Mouse (Mus musculus) liver, postnatal 0 days (tissue): ENCODE data around the gene Ackr3.

ENCODE experiments used
- CTCF ChIP-seq: sonication (generic); IDR thresholded peaks from 2 replicates; pipeline ENCODE4 v1.5.1; 2016; ENCODE audit warnings: antibody characterized with exemption, low read depth
- EP300 ChIP-seq: IDR thresholded peaks from 2 replicates; pipeline ENCODE4 v1.6.1; 2016; ENCODE audit warnings: antibody characterized with exemption, low read depth, mild to moderate bottlenecking

- no peak for TF ChIP-seq CTCF
- no peak for TF ChIP-seq EP300
Observed at GRCm38 (mm10) chr1:90250419-90250818, 46.6 kb downstream of the Ackr3 start.
